Mouse (Mus musculus) spleen, adult 2 months (tissue): ENCODE results near the gene Cryab. TPM values are rescaled to one million over a fixed set of nuclear protein-coding genes. Genes with fewer than 3 reads are reported as not detected.

Experiments
- DNase-seq, 2 experiments: peaks; one replicate each; pipeline versions ENCODE4 v3.0.0 to v3.0.0-alpha.2; 2012 to 2021; ENCODE audit warnings: low spot score in 2 of 2, low read depth in 1 of 2
- H3K27ac ChIP-seq: fragments of 200-500 bp; 2 replicates; pipeline ENCODE4 v1.5.1; 2012; ENCODE audit warnings: low read length, inconsistent platforms; ENCODE audit not compliant: insufficient read depth
- H3K27me3 ChIP-seq: fragments of 200-500 bp; 2 replicates; pipeline ENCODE4 v1.6.1; 2012; ENCODE audit warnings: mild to moderate bottlenecking, moderate library complexity, low read length, inconsistent platforms; ENCODE audit not compliant: control insufficient read depth, insufficient read depth
- H3K36me3 ChIP-seq: fragments of 200-500 bp; 2 replicates; pipeline ENCODE4 v1.6.1; 2012; ENCODE audit warnings: mild to moderate bottlenecking, low read length, inconsistent platforms; ENCODE audit not compliant: control insufficient read depth, insufficient read depth
- H3K4me1 ChIP-seq: fragments of 200-500 bp; 2 replicates; pipeline ENCODE4 v1.6.1; 2011; ENCODE audit warnings: inconsistent platforms; ENCODE audit not compliant: control insufficient read depth, insufficient read depth, insufficient read length
- H3K4me3 ChIP-seq: fragments of 200-500 bp; 2 replicates; pipeline ENCODE4 v1.5.1; 2011; ENCODE audit warnings: mild to moderate bottlenecking, inconsistent platforms; ENCODE audit not compliant: insufficient read depth, insufficient read length; ENCODE audit errors: extremely low read depth
- CTCF ChIP-seq: fragments of 200-500 bp; IDR thresholded peaks from 2 replicates; pipeline ENCODE4 v1.5.1; 2011; ENCODE audit warnings: mild to moderate bottlenecking, inconsistent platforms; ENCODE audit not compliant: insufficient read depth, insufficient read length, insufficient replicate concordance; ENCODE audit errors: extremely low read depth
- POLR2A ChIP-seq: fragments of 200-500 bp; IDR thresholded peaks from 2 replicates; pipeline ENCODE4 v1.6.1; 2011; ENCODE audit warnings: low read depth, low read length, inconsistent platforms
- WGBS: fragments of 180-500 bp; shearing (Covaris S2); methylation state at CpG from one replicate; pipeline ENCODE4 v1.1.7; 2018; 5-methylcytosine and 5-hydroxymethylcytosine counted together
- polyA plus RNA-seq: library from polyadenylated mRNA; depleted of rRNA; stranded (reverse); fragments of >200 nt; gene quantifications from 2 replicates; pipeline ENCODE4 v1.2.3, GENCODE M21; 2012

Gene Cryab
- polyA plus RNA-seq, 1 experiment: 13.5 TPM

DNA sequence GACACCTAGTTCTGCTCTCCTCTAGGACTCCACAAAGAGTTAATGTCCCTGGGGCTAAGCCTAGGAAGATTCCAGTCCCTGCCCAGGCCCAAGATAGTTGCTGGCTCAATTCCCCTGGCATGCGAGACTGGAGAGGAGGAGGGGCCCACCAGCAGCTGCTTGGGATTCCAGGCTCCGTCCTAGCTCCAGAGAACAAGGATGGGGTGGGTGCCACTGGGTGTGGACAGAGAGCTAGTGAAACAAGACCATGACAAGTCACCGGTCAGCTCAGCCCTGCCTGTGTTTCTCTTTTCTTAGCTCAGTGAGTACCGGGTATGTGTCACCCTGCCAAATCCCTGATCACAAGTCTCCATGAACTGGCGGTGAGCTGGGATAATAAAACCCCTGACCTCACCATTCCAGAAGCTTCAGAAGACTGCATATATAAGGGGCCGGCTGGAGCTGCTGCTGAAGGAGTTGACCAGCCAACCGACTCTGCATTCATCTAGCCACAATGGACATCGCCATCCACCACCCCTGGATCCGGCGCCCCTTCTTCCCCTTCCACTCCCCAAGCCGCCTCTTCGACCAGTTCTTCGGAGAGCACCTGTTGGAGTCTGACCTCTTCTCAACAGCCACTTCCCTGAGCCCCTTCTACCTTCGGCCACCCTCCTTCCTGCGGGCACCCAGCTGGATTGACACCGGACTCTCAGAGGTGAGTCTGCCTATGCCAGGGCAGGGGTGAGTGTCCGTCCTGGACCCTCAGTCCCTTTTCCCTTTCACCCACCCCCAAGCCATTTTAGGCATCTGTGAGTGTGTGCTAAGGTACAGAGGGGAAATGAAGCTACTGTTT, 1.9 kb downstream of the Cryab start:
- TF ChIP-seq CTCF (no peak), POLR2A (no peak)
- H3K27ac ChIP-seq: no peak overlapping the region; the same call in 1 of the 2 replicates
- H3K36me3 ChIP-seq: no peaks in the 10 kb centered on the region
- H3K4me1 ChIP-seq: no peaks in the 10 kb centered on the region
- DNase-seq: no peak
- no peaks in the 10 kb centered on the region for H3K27me3 ChIP-seq
- WGBS: 84% methylated on average over 17 of the region's 17 CpGs
- peak overlapping the region; percentile 17; the same call in 1 of the 2 replicates for H3K4me3 ChIP-seq

GRCm38 (mm10) chr9:50753947-50754346, 2.8 kb downstream of the Cryab start:
- 67% methylated on average over 7 of the region's 7 CpGs for WGBS
- no peak overlapping the region for H3K4me3 ChIP-seq
- no peak for DNase-seq
- no peak overlapping the region for H3K27ac ChIP-seq
- H3K36me3 ChIP-seq: no peaks in the 10 kb centered on the region
- H3K4me1 ChIP-seq: no peaks in the 10 kb centered on the region
- H3K27me3 ChIP-seq: no peaks in the 10 kb centered on the region
- TF ChIP-seq CTCF (no peak), POLR2A (no peak)

DNA sequence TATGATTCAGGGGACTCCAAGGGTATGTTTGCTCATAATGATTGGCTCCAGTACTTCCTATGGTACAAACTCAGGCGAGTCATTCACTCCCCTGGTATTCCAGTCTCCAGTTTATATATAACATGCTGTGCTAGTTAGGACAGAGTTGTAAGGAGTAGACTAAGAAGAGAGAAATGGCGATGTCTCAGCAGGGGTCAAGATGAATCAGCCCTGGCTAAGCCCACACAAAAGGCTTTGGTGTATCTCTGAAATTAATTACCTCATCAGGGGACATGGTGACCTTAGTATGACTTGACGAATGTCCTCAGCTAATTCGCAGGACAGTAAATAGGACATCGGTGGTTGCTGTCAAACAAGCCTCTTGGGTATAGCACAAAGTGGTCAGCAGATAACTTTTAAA, 5.6 kb downstream of the Cryab start:
- Histone ChIP-seq H3K27ac (no peak overlapping the region), H3K27me3 (no peaks in the 10 kb centered on the region), H3K4me1 (no peaks in the 10 kb centered on the region), H3K36me3 (no peaks in the 10 kb centered on the region), H3K4me3 (no peak overlapping the region)
- 76% methylated on average over 5 of the region's 5 CpGs for WGBS
- no peak for DNase-seq
- TF ChIP-seq POLR2A: no peak
- TF ChIP-seq CTCF: no peak

DNA sequence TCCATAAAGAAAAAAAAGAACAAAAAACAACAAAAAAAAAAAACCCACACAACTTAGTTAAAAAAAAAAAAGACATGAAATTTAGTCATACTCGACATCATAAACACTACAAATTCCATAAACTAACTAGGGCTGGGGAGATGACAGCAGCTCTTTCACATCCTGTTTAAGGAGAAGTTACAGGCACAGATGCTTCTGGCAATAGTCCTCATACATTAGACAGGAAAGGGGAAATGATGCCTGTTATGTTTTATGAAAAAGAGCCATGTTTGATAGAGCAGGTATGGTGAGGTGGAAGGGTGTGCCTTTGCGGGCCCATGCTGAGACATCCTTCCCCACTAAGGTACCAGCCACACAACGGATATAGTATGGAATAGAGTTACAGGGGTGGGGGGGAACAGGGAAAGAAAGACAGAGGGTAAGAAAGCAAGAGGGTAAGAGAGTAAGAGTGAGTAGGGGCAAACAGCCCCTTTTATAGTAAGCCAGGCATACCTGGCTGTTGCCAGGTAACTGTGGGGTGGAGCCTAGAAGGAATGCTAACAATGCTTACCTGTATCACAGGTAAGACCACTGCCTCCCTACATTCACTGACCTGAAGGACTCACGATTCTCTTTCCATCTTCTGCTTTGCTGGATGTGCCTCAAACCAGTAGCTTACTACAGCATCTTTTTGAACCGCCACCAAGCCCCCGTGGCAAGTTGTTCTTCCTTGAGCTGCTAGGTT, 10.6 kb downstream of the Cryab start:
- H3K27me3 ChIP-seq: no peaks in the 10 kb centered on the region
- H3K27ac ChIP-seq: no peak overlapping the region
- 70% methylated on average over 6 of the region's 6 CpGs for whole genome bisulfite sequencing
- peaks cover 4% of the 10 kb centered on the region; the same call in 1 of the 2 replicates for H3K36me3 ChIP-seq
- H3K4me1 ChIP-seq: no peaks in the 10 kb centered on the region
- DNase-seq: no peak
- H3K4me3 ChIP-seq: no peak overlapping the region
- TF ChIP-seq POLR2A (no peak), CTCF (no peak)

DNA sequence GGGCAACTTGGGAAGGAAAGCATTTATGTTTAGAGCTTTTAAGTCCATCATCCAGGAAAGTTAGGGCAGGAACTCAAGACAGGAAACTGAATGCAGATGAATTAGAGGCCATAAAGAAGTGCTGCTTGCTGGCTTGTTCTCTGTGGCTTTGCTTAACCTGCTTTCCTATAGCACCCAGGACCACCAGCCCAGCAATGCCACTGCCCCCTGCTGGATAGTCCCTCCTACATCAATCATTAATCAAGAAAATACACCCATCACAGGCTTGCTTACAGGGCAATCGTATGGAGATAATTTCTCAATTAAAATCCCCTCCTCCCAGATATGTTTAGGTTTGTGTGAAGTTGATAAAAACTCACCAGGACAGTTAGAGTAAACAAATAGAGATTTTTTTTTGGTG, 12.2 kb downstream of the Cryab start:
- no peak overlapping the region for H3K4me3 ChIP-seq
- DNase-seq: no peak
- H3K27ac ChIP-seq: no peak overlapping the region
- 87% methylated on average over 1 of the region's 1 CpGs for WGBS
- no peaks in the 10 kb centered on the region for H3K4me1 ChIP-seq
- TF ChIP-seq CTCF (no peak), POLR2A (no peak)
- no peaks in the 10 kb centered on the region for H3K27me3 ChIP-seq
- peaks cover 4% of the 10 kb centered on the region; the same call in 1 of the 2 replicates for H3K36me3 ChIP-seq

DNA sequence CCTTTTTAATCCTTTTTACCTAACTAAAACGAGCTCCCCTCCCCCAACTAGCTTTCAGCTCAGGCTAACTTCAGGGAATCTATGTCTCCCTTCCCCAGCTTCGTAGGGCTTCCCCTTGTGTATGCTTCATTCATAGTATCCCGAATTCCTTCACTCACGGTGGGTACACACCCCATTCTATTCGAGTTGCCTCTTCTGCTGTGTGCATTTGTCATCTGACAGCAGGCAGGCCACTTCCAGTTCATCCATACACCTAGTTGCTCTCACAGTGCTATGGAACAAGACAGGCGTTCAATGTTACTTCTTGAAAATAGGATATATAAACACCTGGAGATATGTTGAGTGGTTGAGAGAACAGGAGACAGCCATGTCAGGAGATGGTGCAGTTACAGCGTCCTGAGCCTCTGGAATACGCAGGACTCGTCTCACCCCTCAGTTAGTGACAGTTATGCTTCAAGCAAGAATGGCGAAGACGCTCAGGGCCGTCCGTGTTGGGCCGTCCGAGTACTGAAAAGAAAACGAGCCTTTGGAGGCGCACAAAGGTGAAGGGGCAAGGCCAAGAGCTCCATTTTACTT, 16.5 kb downstream of the Cryab start:
- WGBS: 2% methylated on average over 17 of the region's 17 CpGs
- H3K36me3 ChIP-seq: peaks cover 4% of the 10 kb centered on the region; the same call in 1 of the 2 replicates
- H3K27me3 ChIP-seq: no peaks in the 10 kb centered on the region

More for the DNA sequence above, 16.5 kb downstream of the Cryab start:
- peak overlapping the region; percentile 94 for H3K27ac ChIP-seq
- no peak for DNase-seq
- no peaks in the 10 kb centered on the region; the same call in 1 of the 2 replicates for H3K4me1 ChIP-seq
- H3K4me3 ChIP-seq: peak overlapping the region; percentile 67
- TF ChIP-seq POLR2A (no peak), CTCF (no peak)
